Mouse (Mus musculus) olfactory bulb, adult 2 months (tissue): ENCODE measurements at regions not wholly inside any gene's neighbourhood (a gene's known extent, or its start where the extent isn't known, plus 50 kb on each side); places are given as distances from the start of the nearest gene placed in this dataset.

Experiments
- H3K27ac ChIP-seq: fragments of 200-500 bp; 2 replicates; pipeline ENCODE4 v1.5.1; 2012; ENCODE audit warnings: low read depth, low read length; ENCODE audit not compliant: insufficient read depth
- H3K4me1 ChIP-seq: fragments of 200-500 bp; 2 replicates; pipeline ENCODE4 v1.6.1; 2012; ENCODE audit warnings: low read length; ENCODE audit not compliant: control insufficient read depth, insufficient read depth
- H3K4me3 ChIP-seq: fragments of 200-500 bp; 2 replicates; pipeline ENCODE4 v1.5.1; 2012; ENCODE audit warnings: mild to moderate bottlenecking, low read depth, low read length, moderate library complexity; ENCODE audit not compliant: insufficient read depth
- CTCF ChIP-seq: fragments of 200-500 bp; IDR thresholded peaks from 2 replicates; pipeline ENCODE4 v1.5.1; 2012; ENCODE audit warnings: low read depth, mild to moderate bottlenecking, low read length, moderate library complexity; ENCODE audit not compliant: insufficient read depth
- POLR2A ChIP-seq: fragments of 200-500 bp; IDR thresholded peaks from 2 replicates; pipeline ENCODE4 v1.6.1; 2012; ENCODE audit warnings: mild to moderate bottlenecking, low read depth, low read length, moderate library complexity; ENCODE audit not compliant: insufficient read depth
- WGBS: fragments of 180-500 bp; shearing (Covaris S2); methylation state at CpG from one replicate; pipeline ENCODE4 v1.1.7; 2018; 5-methylcytosine and 5-hydroxymethylcytosine counted together

GRCm38 (mm10) chr5:43445620-43446019 lies 69.7 kb upstream of the C1qtnf7 start:
- H3K27ac ChIP-seq, result no peak overlapping the region
- TF ChIP-seq POLR2A (no peak), CTCF (no peak)
- no peaks in the 10 kb centered on the region for H3K4me1 ChIP-seq
- no peak overlapping the region for H3K4me3 ChIP-seq

GRCm38 (mm10) chr5:43446295-43446694 lies 69.0 kb upstream of the C1qtnf7 start:
- Histone ChIP-seq H3K4me1 (no peaks in the 10 kb centered on the region), H3K4me3 (no peak overlapping the region), H3K27ac (no peak overlapping the region)
- TF ChIP-seq CTCF, result no peak
- TF ChIP-seq POLR2A, result no peak

GRCm38 (mm10) chr5:43456018-43456417 lies 59.3 kb upstream of the C1qtnf7 start:
- H3K4me1 ChIP-seq, result no peaks in the 10 kb centered on the region
- no peak overlapping the region for H3K4me3 ChIP-seq
- H3K27ac ChIP-seq, result no peak overlapping the region
- WGBS, result 57% methylated on average over 3 of the region's 3 CpGs
- TF ChIP-seq POLR2A (no peak), CTCF (no peak)

GRCm38 (mm10) chr5:43457725-43458124 lies 57.6 kb upstream of the C1qtnf7 start:
- TF ChIP-seq POLR2A (no peak), CTCF (no peak)
- Histone ChIP-seq H3K4me3 (no peak overlapping the region), H3K4me1 (no peaks in the 10 kb centered on the region), H3K27ac (no peak overlapping the region)
- 86% methylated on average over 7 of the region's 7 CpGs for WGBS

GRCm38 (mm10) chr5:43461987-43462715 lies 53.2 kb upstream of the C1qtnf7 start:
- Histone ChIP-seq H3K4me3 (no peak overlapping the region), H3K4me1 (no peaks in the 10 kb centered on the region), H3K27ac (no peak overlapping the region)
- TF ChIP-seq CTCF (no peak), POLR2A (no peak)
- WGBS, result 69% methylated on average over 1 of the region's 1 CpGs
